Mouse (Mus musculus) adrenal gland, adult 2 months (tissue): Measurements from ENCODE around the gene Il2ra. TPM values are rescaled to one million over a fixed set of nuclear protein-coding genes. Genes with fewer than 3 reads are reported as not detected.
"Not testable (repeated sequence)": the region's sequence is repeated elsewhere in the genome, so short reads cannot be mapped to it uniquely, and the experiment has no call there.

Experiments used
- DNase-seq: peaks from one replicate; pipeline ENCODE4 v3.0.0; 2021
- polyA plus RNA-seq: library from polyadenylated mRNA; depleted of rRNA; stranded (reverse); fragments of >200 nt; gene quantifications from 2 replicates; pipeline ENCODE4 v1.2.3, GENCODE M21; 2012; rRNA removed
- total RNA-seq, 2 experiments: library from RNA; stranded (reverse); gene quantifications; 2 replicates each; pipeline ENCODE4 v1.2.3; 2021

The Il2ra gene
- total and polyA plus RNA-seq, 3 experiments = 0.29 to 0.41 TPM; not detected in 1

- peak; percentile 89 for DNase-seq
These were observed 62.8 kb downstream of the Il2ra start, which contains the start of gene Il15ra for GRCm38 (mm10) chr2:11705201-11706025. Il15ra (plus strand) TSS chr2:11705290.

- DNase-seq = peak; percentile 21
These were observed 63.6 kb downstream of the Il2ra start for GRCm38 (mm10) chr2:11706030-11706745.

- DNase-seq = peak; percentile 58
These were observed 64.1 kb downstream of the Il2ra start for GRCm38 (mm10) chr2:11706746-11707065.

GRCm38 (mm10) chr2:11708538-11708937 is 65.9 kb downstream of the Il2ra start:
- no peak for DNase-seq

GRCm38 (mm10) chr2:11710101-11710500 is 67.5 kb downstream of the Il2ra start:
- DNase-seq = not testable (repeated sequence)

- DNase-seq = peak; percentile 24
These were observed 69.9 kb downstream of the Il2ra start for GRCm38 (mm10) chr2:11712483-11712990.

- peak; percentile 32 for DNase-seq
These were observed 70.4 kb downstream of the Il2ra start for GRCm38 (mm10) chr2:11713021-11713420.

- DNase-seq = no peak
These were observed 71.9 kb downstream of the Il2ra start for GRCm38 (mm10) chr2:11714535-11714934.

GRCm38 (mm10) chr2:11718573-11718972 is 76.0 kb downstream of the Il2ra start:
- DNase-seq = no peak

- no peak for DNase-seq
These were observed 80.0 kb downstream of the Il2ra start for GRCm38 (mm10) chr2:11722564-11722963.

GRCm38 (mm10) chr2:11727574-11727973 is 85.0 kb downstream of the Il2ra start:
- DNase-seq = no peak

- no peak for DNase-seq
These were observed 86.5 kb downstream of the Il2ra start for GRCm38 (mm10) chr2:11729091-11729490.

- DNase-seq = no peak
These were observed 90.4 kb downstream of the Il2ra start for GRCm38 (mm10) chr2:11732978-11733377.

GRCm38 (mm10) chr2:11735853-11736252 is 93.2 kb downstream of the Il2ra start:
- no peak for DNase-seq

GRCm38 (mm10) chr2:11738794-11739193 is 96.2 kb downstream of the Il2ra start:
- no peak for DNase-seq

GRCm38 (mm10) chr2:11739516-11740051 is 97.0 kb downstream of the Il2ra start:
- DNase-seq = no peak

Other genes starting within 250 kb of the Il2ra start
- gene Pfkfb3, start 88.7 kb upstream of the Il2ra start, total RNA-seq = 100 to 1,000 TPM; 163 to 230 TPM
- 26.0 and 50.3 TPM in 2 replicates for gene Pfkfb3, start 88.7 kb upstream of the Il2ra start, polyA plus RNA-seq
- 100 to 1,000 TPM in 1 of 2 experiments, 10 to 100 TPM in 1; 98.1 to 104 TPM for gene Rbm17, start 38.7 kb upstream of the Il2ra start, total RNA-seq
- 12.8 and 21.1 TPM in 2 replicates for gene Rbm17, start 38.7 kb upstream of the Il2ra start, polyA plus RNA-seq
- gene Gm17490, start 16.5 kb upstream of the Il2ra start, total RNA-seq = not detected
- not detected in 2 replicates for gene Gm17490, start 16.5 kb upstream of the Il2ra start, polyA plus RNA-seq
- gene Il15ra, start 62.5 kb downstream of the Il2ra start, total RNA-seq = 10 to 100 TPM; 26.8 to 29.9 TPM
- gene Il15ra, start 62.5 kb downstream of the Il2ra start, polyA plus RNA-seq = 13.0 and 15.4 TPM in 2 replicates
- 10 to 100 TPM; 52.9 to 80.8 TPM for gene Fbh1, start 134.8 kb downstream of the Il2ra start, total RNA-seq
- gene Fbh1, start 134.8 kb downstream of the Il2ra start, polyA plus RNA-seq = 32.1 and 42.5 TPM in 2 replicates
- gene Ankrd16, start 135.1 kb downstream of the Il2ra start, total RNA-seq = 10 to 100 TPM; 24.3 to 32.5 TPM
- gene Ankrd16, start 135.1 kb downstream of the Il2ra start, polyA plus RNA-seq = 39.6 and 41.2 TPM in 2 replicates